17 mouse cellular contexts compared by ENCODE assay signal in the genomic region with DNA sequence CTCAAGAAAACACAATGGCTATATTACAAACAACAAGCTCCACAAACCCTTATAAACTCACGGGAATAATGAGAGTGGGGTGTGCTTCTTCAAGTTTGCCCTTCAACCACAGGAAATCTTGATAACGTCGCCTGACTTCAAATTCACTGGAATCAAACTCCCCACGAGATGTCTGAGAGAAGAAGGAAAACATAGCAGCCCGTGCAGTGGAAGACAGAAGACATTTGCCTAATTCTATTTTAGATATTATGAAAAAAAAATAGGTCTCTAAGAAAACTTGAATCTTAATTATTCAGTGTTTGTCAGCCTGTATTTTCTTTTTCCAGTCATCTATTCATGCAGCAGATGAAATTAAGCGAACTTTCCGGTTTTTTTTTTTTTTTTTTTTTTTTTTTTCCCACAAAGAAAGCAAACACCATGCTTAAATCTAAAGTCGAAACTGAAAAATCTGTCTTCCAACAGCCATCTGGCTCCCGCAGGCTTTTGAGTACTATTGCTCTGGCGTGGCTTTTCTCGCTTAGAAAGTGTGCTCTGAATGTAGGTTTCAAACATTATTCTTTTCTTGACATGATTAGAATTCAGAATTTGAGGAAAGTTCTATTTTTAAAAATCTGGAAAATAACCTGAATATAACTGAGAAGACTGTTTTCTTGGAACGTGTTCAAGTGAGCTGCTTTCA. TPM values are rescaled to one million over a fixed set of nuclear protein-coding genes. Genes with fewer than 3 reads are reported as not detected.
DNase-seq lines count a peak whose midpoint lies in the region; ATAC-seq lines count a peak whose summit lies in the region.
"Had no signal": no experiment of that assay in that cellular context is flagged by ENCODE, and none has a peak within 500 bp of the region (broad histone marks: within the 10 kb centered on the region; RNA-seq: fewer than 3 reads in every experiment).

No protein-coding gene starts in this region.

- H3K4me2 ChIP-seq in embryonic facial prominence, embryonic 14.5 days (ENCODE audit: low read depth, low read length), result no peak overlapping the region
- H3K4me2 ChIP-seq: embryonic facial prominence, embryonic 15.5 days; hindbrain, embryonic 13.5 days; liver, embryonic 13.5 days; midbrain, embryonic 13.5 days had no signal

- H3K9ac ChIP-seq in embryonic facial prominence, embryonic 14.5 days (ENCODE audit: low read depth, low read length), result no peak overlapping the region
- H3K9ac ChIP-seq: embryonic facial prominence, embryonic 15.5 days; hindbrain, embryonic 13.5 days; liver, embryonic 13.5 days; midbrain, embryonic 13.5 days had no signal

- H3K9me3 ChIP-seq in embryonic facial prominence, embryonic 14.5 days (ENCODE audit: control insufficient read depth, low read length), result no peaks in the 10 kb centered on the region
- no peaks in the 10 kb centered on the region for H3K9me3 ChIP-seq in embryonic facial prominence, embryonic 10.5 days
- H3K9me3 ChIP-seq: embryonic facial prominence, embryonic 15.5 days; hindbrain, embryonic 13.5 days; liver, embryonic 13.5 days; midbrain, embryonic 13.5 days had no signal

- 58% methylated on average over 12 of the region's 12 CpGs for WGBS in embryonic facial prominence, embryonic 14.5 days
- WGBS in embryonic facial prominence, embryonic 10.5 days, result 82% methylated on average over 12 of the region's 12 CpGs

- peak; percentile 34 for DNase-seq in embryonic facial prominence, embryonic 14.5 days (ENCODE audit: low spot score)
- DNase-seq in embryonic facial prominence, embryonic 10.5 days (ENCODE audit: low spot score), result no peak
- DNase-seq in layer of hippocampus, adult 18-20 months (ENCODE audit: low spot score in 2 of 2), result peak; percentile 19 to 81
- no peak for DNase-seq in layer of hippocampus, adult 9-10 months (ENCODE audit: low spot score)
- peak; percentile 83 for DNase-seq in brain, adult 2 months (ENCODE audit: low read depth, low spot score)
- DNase-seq in layer of hippocampus, adult 9-11 months, result peak; percentile 67
- no peak for DNase-seq in embryo, embryonic 10.5 days (ENCODE audit: low spot score)
- DNase-seq: cerebellum, adult 11 months; gastrocnemius, postnatal 36 days; liver, embryonic 13.5 days; retina, postnatal 1 day; thymus, postnatal 36 days had no signal

- H3K36me3 ChIP-seq in embryonic facial prominence, embryonic 14.5 days (ENCODE audit: control insufficient read depth, insufficient read depth, low read length), result no peaks in the 10 kb centered on the region
- H3K36me3 ChIP-seq in embryonic facial prominence, embryonic 10.5 days (replicated peaks), result peaks cover 4% of the 10 kb centered on the region; the same call in 1 of the 2 replicates
- H3K36me3 ChIP-seq: embryonic facial prominence, embryonic 15.5 days; hindbrain, embryonic 13.5 days; liver, embryonic 13.5 days; midbrain, embryonic 13.5 days had no signal

- H3K27me3 ChIP-seq in embryonic facial prominence, embryonic 14.5 days (replicated peaks; ENCODE audit: control insufficient read depth, insufficient read depth, low read length), result no peaks in the 10 kb centered on the region
- H3K27me3 ChIP-seq in embryonic facial prominence, embryonic 10.5 days (replicated peaks; ENCODE audit: low read depth, poor library complexity, severe bottlenecking), result no peaks in the 10 kb centered on the region
- H3K27me3 ChIP-seq: CH12.LX; embryonic facial prominence, embryonic 15.5 days; hindbrain, embryonic 13.5 days; liver, embryonic 13.5 days; midbrain, embryonic 13.5 days had no signal

- no peaks in the 10 kb centered on the region for H3K4me1 ChIP-seq in embryonic facial prominence, embryonic 14.5 days (ENCODE audit: control insufficient read depth, insufficient read depth, low read length)
- no peaks in the 10 kb centered on the region for H3K4me1 ChIP-seq in embryonic facial prominence, embryonic 10.5 days
- H3K4me1 ChIP-seq: embryonic facial prominence, embryonic 15.5 days; hindbrain, embryonic 13.5 days; liver, embryonic 13.5 days; midbrain, embryonic 13.5 days had no signal

- ATAC-seq in embryonic facial prominence, embryonic 14.5 days (ENCODE audit: low read depth), result no peak
- ATAC-seq: intestine, postnatal 0 days; midbrain, embryonic 13.5 days had no signal

- no peak overlapping the region for H3K4me3 ChIP-seq in embryonic facial prominence, embryonic 14.5 days (ENCODE audit: low read depth, low read length)
- H3K4me3 ChIP-seq in embryonic facial prominence, embryonic 10.5 days, result no peak overlapping the region
- H3K4me3 ChIP-seq: embryonic facial prominence, embryonic 15.5 days; hindbrain, embryonic 13.5 days; liver, embryonic 13.5 days; midbrain, embryonic 13.5 days had no signal

- peak overlapping the region; percentile 48 for H3K27ac ChIP-seq in embryonic facial prominence, embryonic 14.5 days (replicated peaks; ENCODE audit: low read depth, low read length)
- no peak overlapping the region for H3K27ac ChIP-seq in embryonic facial prominence, embryonic 10.5 days (replicated peaks)
- H3K27ac ChIP-seq: embryonic facial prominence, embryonic 15.5 days; hindbrain, embryonic 13.5 days; liver, embryonic 13.5 days; midbrain, embryonic 13.5 days had no signal

RNA-seq across cellular contexts. Expression of a gene that starts 28.7 kb away (rescaled TPM):
- polyA plus RNA-seq in embryonic facial prominence, embryonic 14.5 days (2014; fragmentation: Nextera tagmentation; extraction: Ambion mirVana), result 42.4 and 47.1 TPM in 2 replicates
- polyA plus RNA-seq in embryonic facial prominence, embryonic 10.5 days (2016; fragmentation: Nextera tagmentation; extraction: Ambion mirVana), result 13.5 and 14.1 TPM in 2 replicates
- 10 to 100 TPM; 13.9 to 14.1 TPM for total RNA-seq in layer of hippocampus, adult 18-20 months (2021)
- total RNA-seq: CH12.LX had no signal

Comparison
In these comparisons a context has a peak if more than half of its experiments do, and no peak if none do; other contexts are left out.
1. DNase-seq: peak in embryonic facial prominence, embryonic 14.5 days (single experiment), layer of hippocampus, adult 18-20 months (2 of 2), brain, adult 2 months (single experiment) and layer of hippocampus, adult 9-11 months (single experiment); none in embryonic facial prominence, embryonic 10.5 days (single experiment), layer of hippocampus, adult 9-10 months (single experiment) and embryo, embryonic 10.5 days (single experiment).